Mouse (Mus musculus) forebrain, embryonic 16.5 days (tissue): Measurements from ENCODE around the gene Crct1. TPM values are rescaled to one million over a fixed set of nuclear protein-coding genes. Genes with fewer than 3 reads are reported as not detected.
A peak's percentile ranks its signal among the peaks of the same experiment; 100 is the strongest.

Experiments
- ATAC-seq: fragments of 200-750 bp; cut with Nextera tagmentation; 2 replicates; pipeline ENCODE4 v1.8.0; 2017; ENCODE audit warnings: mild to moderate bottlenecking, moderate library complexity
- H3K27ac ChIP-seq: fragments of 300-500 bp; sonication (generic); 2 replicates; pipeline ENCODE4 v1.5.1; 2014; ENCODE audit warnings: low read length, control low read depth
- H3K27me3 ChIP-seq: fragments of 300-500 bp; sonication (generic); replicated peaks from 2 replicates; pipeline ENCODE4 v1.6.1; 2014; ENCODE audit warnings: low read length; ENCODE audit not compliant: control insufficient read depth, insufficient read depth
- H3K36me3 ChIP-seq: fragments of 300-500 bp; sonication (generic); 2 replicates; pipeline ENCODE4 v1.6.1; 2014; ENCODE audit not compliant: control insufficient read depth, insufficient read depth
- H3K4me1 ChIP-seq: fragments of 300-500 bp; sonication (generic); replicated peaks from 2 replicates; pipeline ENCODE4 v1.6.1; 2014; ENCODE audit warnings: low read length; ENCODE audit not compliant: control insufficient read depth, insufficient read depth
- H3K4me2 ChIP-seq: fragments of 300-500 bp; sonication (generic); 2 replicates; pipeline ENCODE4 v1.6.1; 2014; ENCODE audit warnings: mild to moderate bottlenecking, low read length, control low read depth
- H3K4me3 ChIP-seq: fragments of 300-500 bp; sonication (generic); replicated peaks from 2 replicates; pipeline ENCODE4 v1.5.1; 2014; ENCODE audit warnings: mild to moderate bottlenecking, low read length, control low read depth
- H3K9ac ChIP-seq: fragments of 300-500 bp; sonication (generic); replicated peaks from 2 replicates; pipeline ENCODE4 v1.6.1; 2014; ENCODE audit warnings: low read depth, low read length, control low read depth
- H3K9me3 ChIP-seq: fragments of 300-500 bp; sonication (generic); 2 replicates; pipeline ENCODE4 v1.6.1; 2016; ENCODE audit warnings: low read length; ENCODE audit not compliant: control insufficient read depth
- WGBS: fragments of 180-500 bp; shearing (Covaris S2); extraction: QIAGEN DNeasy Blood & Tissue Kit; methylation state at CpG from one replicate; pipeline ENCODE4 v1.1.7; 2014; 5-methylcytosine and 5-hydroxymethylcytosine counted together
- polyA plus RNA-seq: library from polyadenylated mRNA; unstranded; fragments of >200 nt; fragmentation: Nextera tagmentation; extraction: Ambion mirVana; gene quantifications from 2 replicates; pipeline ENCODE4 v1.2.1, GENCODE M21; 2015

The Crct1 gene
- polyA plus RNA-seq, 1 experiment from 2014 or later: not detected

GRCm38 (mm10) chr3:93014378-93014801 lies 1.1 kb downstream of the Crct1 start:
- no peak overlapping the region for H3K27ac ChIP-seq
- 4% methylated on average over 19 of the region's 24 CpGs for WGBS
- peak; percentile 94 for ATAC-seq

DNA sequence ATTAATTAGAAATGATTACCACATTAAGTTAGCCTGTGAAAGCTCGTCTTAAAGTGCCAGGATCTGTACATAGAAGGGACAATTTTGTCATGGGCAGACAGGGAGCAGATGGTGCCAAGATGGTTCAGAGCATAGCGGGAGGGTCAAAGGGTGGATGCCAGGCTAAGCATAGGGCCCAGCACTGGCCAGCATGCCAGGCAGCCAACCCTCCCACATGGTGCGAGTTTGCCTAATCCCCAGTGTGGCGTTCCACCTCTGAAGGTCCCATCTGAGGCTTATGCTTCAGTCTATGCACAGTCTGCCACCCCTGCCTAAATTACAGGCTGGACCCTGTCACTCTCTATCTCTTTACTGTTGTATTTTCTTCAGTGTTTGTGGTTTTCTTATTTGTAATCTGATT lies 12.6 kb downstream of the Crct1 start:
- 29% methylated on average over 4 of the region's 4 CpGs for WGBS
- ATAC-seq: peak; percentile 70

More at GRCm38 (mm10) chr3:93014378-93014801, 1.1 kb downstream of the Crct1 start:
- no peaks in the 10 kb centered on the region for H3K27me3 ChIP-seq
- H3K4me3 ChIP-seq: peak overlapping the region; percentile 45
- peak overlapping the region; percentile 49 for H3K9ac ChIP-seq
- no peaks in the 10 kb centered on the region for H3K9me3 ChIP-seq
- H3K4me1 ChIP-seq: no peaks in the 10 kb centered on the region
- no peaks in the 10 kb centered on the region for H3K36me3 ChIP-seq
- H3K4me2 ChIP-seq: peak overlapping the region; percentile 56

GRCm38 (mm10) chr3:93000621-93001020 lies 14.9 kb downstream of the Crct1 start:
- WGBS: 91% methylated on average over 3 of the region's 3 CpGs
- H3K27me3 ChIP-seq: no peaks in the 10 kb centered on the region
- no peak overlapping the region for H3K9ac ChIP-seq
- no peak overlapping the region for H3K4me3 ChIP-seq
- H3K4me1 ChIP-seq: no peaks in the 10 kb centered on the region
- H3K9me3 ChIP-seq: no peaks in the 10 kb centered on the region
- no peaks in the 10 kb centered on the region for H3K36me3 ChIP-seq
- no peak overlapping the region for H3K27ac ChIP-seq
- no peak for ATAC-seq
- H3K4me2 ChIP-seq: no peak overlapping the region

More for the DNA sequence above, 12.6 kb downstream of the Crct1 start:
- H3K27ac ChIP-seq: no peak overlapping the region
- H3K9ac ChIP-seq: no peak overlapping the region
- H3K4me3 ChIP-seq: no peak overlapping the region
- H3K4me1 ChIP-seq: no peaks in the 10 kb centered on the region
- no peaks in the 10 kb centered on the region for H3K9me3 ChIP-seq
- no peaks in the 10 kb centered on the region for H3K36me3 ChIP-seq
- H3K27me3 ChIP-seq: no peaks in the 10 kb centered on the region
- no peak overlapping the region for H3K4me2 ChIP-seq

GRCm38 (mm10) chr3:92998691-92999090 lies 16.8 kb downstream of the Crct1 start:
- Histone ChIP-seq H3K27ac (no peak overlapping the region), H3K36me3 (no peaks in the 10 kb centered on the region), H3K4me3 (no peak overlapping the region), H3K4me2 (no peak overlapping the region), H3K4me1 (no peaks in the 10 kb centered on the region), H3K9me3 (no peaks in the 10 kb centered on the region), H3K27me3 (no peaks in the 10 kb centered on the region), H3K9ac (no peak overlapping the region)
- 3% methylated on average over 7 of the region's 7 CpGs for WGBS
- peak; percentile 95 for ATAC-seq

GRCm38 (mm10) chr3:92991926-92992325 lies 23.6 kb downstream of the Crct1 start, which contains the start of gene Lce3f:
TSS of gene Lce3f (plus strand) at chr3:92992226.
- H3K27ac ChIP-seq: no peak within 1 kb of the TSS
- no peak within 1 kb of the TSS for H3K9ac ChIP-seq
- no peak within 1 kb of the TSS for H3K4me2 ChIP-seq
- H3K4me3 ChIP-seq: no peak within 1 kb of the TSS
- H3K9me3 ChIP-seq: no peaks in the 10 kb centered on the region
- no peaks in the 10 kb centered on the region for H3K27me3 ChIP-seq
- no peaks in the 10 kb centered on the region for H3K4me1 ChIP-seq
- no peak for ATAC-seq
- H3K36me3 ChIP-seq: no peaks in the 10 kb centered on the region

- Histone ChIP-seq H3K27me3 (no peaks in the 10 kb centered on the region), H3K4me2 (no peak overlapping the region)
- WGBS: 76% methylated on average over 2 of the region's 2 CpGs
These were observed 37.0 kb downstream of the Crct1 start for GRCm38 (mm10) chr3:92978484-92978883.

DNA sequence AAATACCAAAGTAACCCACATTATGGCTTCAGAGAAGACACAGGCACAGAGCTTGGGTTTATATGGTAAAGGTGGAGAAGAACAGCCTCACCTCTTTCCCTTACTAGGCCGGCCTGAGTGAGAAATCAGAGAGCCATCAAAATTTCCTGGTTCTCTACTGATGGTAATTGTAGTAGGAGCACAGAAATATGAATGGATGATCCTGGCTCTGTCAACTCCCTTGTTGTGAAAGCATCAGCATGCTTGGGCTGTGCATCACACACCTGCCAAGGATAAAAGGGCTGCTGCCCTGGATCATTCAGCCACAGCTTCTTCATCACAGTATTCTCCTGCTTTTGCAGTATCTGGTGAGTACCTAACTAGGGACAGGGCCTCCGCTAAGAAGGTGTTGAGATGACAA lies 48.7 kb downstream of the Crct1 start, which contains the start of gene Lce3e:
Lce3e (plus strand) TSS at position 301 of the 400 bp plus-strand sequence.
- no peaks in the 10 kb centered on the region for H3K27me3 ChIP-seq
- no peak within 1 kb of the TSS for H3K4me3 ChIP-seq
- no peak within 1 kb of the TSS for H3K4me2 ChIP-seq
- 88% methylated on average over 2 of the region's 2 CpGs for WGBS
- H3K9ac ChIP-seq: no peak within 1 kb of the TSS
- H3K36me3 ChIP-seq: no peaks in the 10 kb centered on the region
- ATAC-seq: no peak
- no peaks in the 10 kb centered on the region for H3K9me3 ChIP-seq
- no peaks in the 10 kb centered on the region for H3K4me1 ChIP-seq
- H3K27ac ChIP-seq: no peak within 1 kb of the TSS

More at GRCm38 (mm10) chr3:92978484-92978883, 37.0 kb downstream of the Crct1 start:
- no peak overlapping the region for H3K4me3 ChIP-seq
- no peaks in the 10 kb centered on the region for H3K36me3 ChIP-seq
- no peaks in the 10 kb centered on the region for H3K9me3 ChIP-seq
- no peak overlapping the region for H3K9ac ChIP-seq
- H3K4me1 ChIP-seq: no peaks in the 10 kb centered on the region
- no peak overlapping the region for H3K27ac ChIP-seq
- no peak for ATAC-seq

Other genes with a start within 250 kb of the Crct1 start
- not detected in 2 replicates for gene Lce1i, start 236.8 kb downstream of the Crct1 start, polyA plus RNA-seq
- gene Lce1j, start 225.2 kb downstream of the Crct1 start, polyA plus RNA-seq: not detected in 2 replicates
- not detected in 2 replicates for gene Lce1k, start 207.8 kb downstream of the Crct1 start, polyA plus RNA-seq
- gene Kprp, start 188.4 kb downstream of the Crct1 start, polyA plus RNA-seq: not detected in 2 replicates
- not detected in 2 replicates for gene Lce1l, start 164.4 kb downstream of the Crct1 start, polyA plus RNA-seq
- gene 2310050C09Rik, start 145.5 kb downstream of the Crct1 start, polyA plus RNA-seq: not detected in 2 replicates
- gene Lce3a, start 89.5 kb downstream of the Crct1 start, polyA plus RNA-seq: not detected in 2 replicates
- not detected in 2 replicates for gene Lce3b, start 82.7 kb downstream of the Crct1 start, polyA plus RNA-seq
- gene Lce3c, start 71.2 kb downstream of the Crct1 start, polyA plus RNA-seq: not detected in 2 replicates
- gene Lce3d, start 58.3 kb downstream of the Crct1 start, polyA plus RNA-seq: not detected in 2 replicates
- not detected in 2 replicates for gene Lce3e, start 48.6 kb downstream of the Crct1 start, polyA plus RNA-seq
- gene Lce3f, start 23.5 kb downstream of the Crct1 start, polyA plus RNA-seq: not detected in 2 replicates
- gene Lce1m, start 3.4 kb upstream of the Crct1 start, polyA plus RNA-seq: not detected in 2 replicates
- not detected in 2 replicates for gene Gm4858, start 53.1 kb upstream of the Crct1 start, polyA plus RNA-seq
- gene Crnn, start 129.1 kb upstream of the Crct1 start, polyA plus RNA-seq: not detected in 2 replicates
- not detected in 2 replicates for gene Flg2, start 181.6 kb upstream of the Crct1 start, polyA plus RNA-seq